Mouse (Mus musculus) CH12F3 (cell line): ENCODE results near the gene Scyl3.

Source experiments
- in situ Hi-C: fragments of 300-500 bp; cut with MboI; formaldehyde crosslinking; loops from 2 replicates; pipeline ENCODE4 v1.14.3; 2020; ENCODE audit warnings: low sequenced_read_pairs

Scyl3 gene

GRCm38 (mm10) chr1:163958036-163958435 is 29.1 kb downstream of the Scyl3 start:
- in situ Hi-C loops = no loop called here

- in situ Hi-C loops = no loop called here
Measured at GRCm38 (mm10) chr1:163964008-163964689, 35.2 kb downstream of the Scyl3 start.

- in situ Hi-C loops = no loop called here
Measured at GRCm38 (mm10) chr1:163974471-163974870, 45.6 kb downstream of the Scyl3 start.

- in situ Hi-C loops = no loop called here
Measured at GRCm38 (mm10) chr1:163975088-163975487, 46.2 kb downstream of the Scyl3 start.

- in situ Hi-C loops = no loop called here
Measured at GRCm38 (mm10) chr1:163976515-163976914, 47.6 kb downstream of the Scyl3 start.

GRCm38 (mm10) chr1:163992371-163992770 is 63.5 kb downstream of the Scyl3 start:
- in situ Hi-C loops = no loop called here

GRCm38 (mm10) chr1:163994173-163994720 is 65.3 kb downstream of the Scyl3 start:
- in situ Hi-C loops = no loop called here

- in situ Hi-C loops = no loop called here
Measured at GRCm38 (mm10) chr1:163994721-163995608, 66.1 kb downstream of the Scyl3 start, which contains the start of the genes BC055324 and Mettl18. BC055324 (minus strand) TSS chr1:163994796. Mettl18 (plus strand) TSS chr1:163994889.

- in situ Hi-C loops = no loop called here
Measured at GRCm38 (mm10) chr1:163995609-163995913, 66.7 kb downstream of the Scyl3 start.

- in situ Hi-C loops = no loop called here
Measured at GRCm38 (mm10) chr1:164001831-164002452, 73.0 kb downstream of the Scyl3 start.

GRCm38 (mm10) chr1:164004311-164004710 is 75.4 kb downstream of the Scyl3 start:
- in situ Hi-C loops = no loop called here
